Mouse (Mus musculus): ENCODE measurements around the gene Hsp90ab1. TPM values are rescaled to one million over a fixed set of nuclear protein-coding genes. Genes with fewer than 3 reads are reported as not detected.

Hsp90ab1 gene
- total and polyA plus RNA-seq, 2 experiments from 2014 or later: 1,063 to 1,371 TPM

DNA sequence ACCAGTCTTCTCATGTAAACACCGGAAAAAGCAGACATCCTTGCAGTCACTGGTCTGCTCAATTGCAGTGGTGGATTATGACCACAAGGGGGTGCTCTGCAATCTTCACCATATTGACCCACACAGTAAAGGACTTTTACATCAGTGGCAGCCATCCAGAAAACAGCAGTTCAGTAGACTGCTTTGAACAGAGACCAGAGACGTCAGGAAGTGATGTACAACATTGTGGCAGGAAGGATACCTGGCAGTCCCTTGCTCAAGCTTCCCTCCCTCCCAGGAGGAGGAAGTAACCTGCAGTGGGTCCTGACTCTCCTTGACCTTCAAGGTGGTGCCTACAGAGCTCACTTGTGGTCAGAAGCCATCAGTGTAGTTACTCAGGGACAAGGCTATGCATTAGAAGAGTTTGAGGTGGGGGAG, 8.5 kb upstream of the Hsp90ab1 start:
- 0 out of 2 replicates have a peak overlapping the region, but pooled peaks have one; percentile 38 for H3K27ac ChIP-seq (ENCODE audit: low read depth, low read length)
- H3K27me3 ChIP-seq (ENCODE audit: insufficient read depth, low read length): no peaks in the 10 kb centered on the region
- WGBS: 8% methylated on average over 2 of the region's 2 CpGs
- no peaks in the 10 kb centered on the region for H3K9me3 ChIP-seq (ENCODE audit: low read length)
- no peak overlapping the region for H3K4me2 ChIP-seq (ENCODE audit: low read depth, low read length, poor library complexity, severe bottlenecking)
- no peak overlapping the region for H3K9ac ChIP-seq (replicated peaks; ENCODE audit: low read length, poor library complexity, severe bottlenecking)
- no peaks in the 10 kb centered on the region for H3K36me3 ChIP-seq (ENCODE audit: insufficient read depth, low read length)
- H3K4me1 ChIP-seq (ENCODE audit: insufficient read depth, low read length): no peaks in the 10 kb centered on the region
- ATAC-seq (ENCODE audit: low FRiP score): no peak
- peak; percentile 90 for DNase-seq (ENCODE audit: low spot score)
- peak; percentile 93 for TF ChIP-seq CTCF (IDR thresholded peaks at IDR 0.05)
- no peak overlapping the region for H3K4me3 ChIP-seq (ENCODE audit: low read depth, low read length)

DNA sequence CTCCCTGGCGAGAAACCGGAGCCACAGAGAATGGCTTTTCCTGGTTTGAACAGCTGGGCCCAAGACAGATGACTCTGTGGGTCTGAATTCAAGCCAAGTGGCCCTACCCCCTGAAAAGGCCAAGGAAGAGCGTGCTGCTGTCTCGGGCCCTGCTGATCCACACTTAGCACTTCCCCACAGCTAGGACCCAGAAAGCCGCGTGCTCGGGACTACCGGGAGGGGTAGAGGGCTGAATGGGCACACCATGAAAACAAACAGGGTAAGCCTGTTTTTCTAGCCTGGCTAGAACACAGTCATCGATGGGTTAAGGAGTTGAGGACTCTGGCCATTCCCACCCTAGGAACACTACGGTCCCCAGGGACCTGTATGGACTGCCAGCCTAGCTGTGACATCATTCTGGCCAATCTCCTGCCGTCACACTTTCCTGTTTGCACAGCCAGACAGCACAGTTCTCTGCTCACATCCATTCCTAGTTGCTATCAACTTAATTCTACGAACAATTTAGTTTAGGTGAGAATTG, 7.9 kb upstream of the Hsp90ab1 start:
- ATAC-seq (ENCODE audit: low FRiP score) (no peak), DNase-seq (ENCODE audit: low spot score) (no peak)
- H3K9ac ChIP-seq (replicated peaks; ENCODE audit: low read length, poor library complexity, severe bottlenecking): no peak overlapping the region
- peak overlapping the region; percentile 38; the same call in 1 of the 2 replicates for H3K27ac ChIP-seq (ENCODE audit: low read depth, low read length)
- no peaks in the 10 kb centered on the region for H3K4me1 ChIP-seq (ENCODE audit: insufficient read depth, low read length)
- H3K27me3 ChIP-seq (ENCODE audit: insufficient read depth, low read length): no peaks in the 10 kb centered on the region
- no peak overlapping the region for H3K4me3 ChIP-seq (ENCODE audit: low read depth, low read length)
- TF ChIP-seq CTCF (IDR thresholded peaks at IDR 0.05): no peak
- H3K4me2 ChIP-seq (ENCODE audit: low read depth, low read length, poor library complexity, severe bottlenecking): no peak overlapping the region
- no peaks in the 10 kb centered on the region for H3K9me3 ChIP-seq (ENCODE audit: low read length)
- H3K36me3 ChIP-seq (ENCODE audit: insufficient read depth, low read length): no peaks in the 10 kb centered on the region
- WGBS: 48% methylated on average over 12 of the region's 12 CpGs

DNA sequence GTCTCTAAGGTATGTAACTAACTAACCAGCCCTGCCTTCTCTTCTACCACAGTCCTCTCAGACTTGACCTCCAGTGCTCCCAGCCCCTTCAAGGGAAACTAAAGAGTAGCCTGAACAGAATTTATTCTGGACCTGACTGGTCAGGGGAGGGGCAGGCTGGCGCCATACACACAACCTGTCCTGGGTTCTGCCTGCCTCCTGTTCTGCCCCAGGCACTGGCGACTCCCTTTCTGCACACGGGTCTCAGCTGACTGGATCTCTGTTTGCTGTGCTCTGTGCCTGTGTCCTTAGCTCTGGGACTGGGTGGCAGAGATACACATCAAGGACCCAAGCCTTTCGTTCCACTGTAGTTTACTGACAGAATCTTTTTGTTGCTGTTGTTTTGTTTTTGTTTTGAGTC, 6.5 kb upstream of the Hsp90ab1 start:
- no peak for TF ChIP-seq CTCF (IDR thresholded peaks at IDR 0.05)
- Histone ChIP-seq H3K4me3 (ENCODE audit: low read depth, low read length) (no peak overlapping the region), H3K9me3 (ENCODE audit: low read length) (no peaks in the 10 kb centered on the region), H3K9ac (replicated peaks; ENCODE audit: low read length, poor library complexity, severe bottlenecking) (no peak overlapping the region), H3K4me2 (ENCODE audit: low read depth, low read length, poor library complexity, severe bottlenecking) (no peak overlapping the region), H3K27me3 (ENCODE audit: insufficient read depth, low read length) (no peaks in the 10 kb centered on the region), H3K4me1 (ENCODE audit: insufficient read depth, low read length) (peaks cover 7% of the 10 kb centered on the region), H3K27ac (ENCODE audit: low read depth, low read length) (no peak overlapping the region), H3K36me3 (ENCODE audit: insufficient read depth, low read length) (no peaks in the 10 kb centered on the region)
- no peak for ATAC-seq (ENCODE audit: low FRiP score)
- DNase-seq (ENCODE audit: low spot score): no peak
- WGBS: 93% methylated on average over 4 of the region's 4 CpGs

DNA sequence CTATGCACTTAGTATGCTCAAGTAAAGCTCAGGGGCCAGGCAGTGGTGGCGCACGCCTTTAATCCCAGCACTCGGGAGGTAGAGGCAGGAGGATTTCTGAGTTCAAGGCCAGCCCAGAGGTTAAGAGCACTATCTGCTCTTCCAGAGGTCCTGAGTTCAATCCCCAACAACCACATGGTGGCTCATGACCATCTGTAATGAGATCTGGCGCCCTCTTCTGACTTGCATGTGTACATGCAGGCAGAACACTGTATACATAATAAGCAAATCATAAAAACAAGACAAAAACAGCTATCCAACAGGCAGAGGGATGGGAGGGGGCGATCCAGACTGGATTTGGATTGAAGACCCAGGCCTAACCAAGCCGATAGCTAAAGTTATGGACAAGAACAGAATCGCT, 5.8 kb upstream of the Hsp90ab1 start:
- no peak for DNase-seq (ENCODE audit: low spot score)
- Histone ChIP-seq H3K9me3 (ENCODE audit: low read length) (no peaks in the 10 kb centered on the region), H3K27me3 (ENCODE audit: insufficient read depth, low read length) (no peaks in the 10 kb centered on the region), H3K4me1 (ENCODE audit: insufficient read depth, low read length) (peaks cover 7% of the 10 kb centered on the region), H3K36me3 (ENCODE audit: insufficient read depth, low read length) (no peaks in the 10 kb centered on the region), H3K9ac (replicated peaks; ENCODE audit: low read length, poor library complexity, severe bottlenecking) (no peak overlapping the region), H3K4me2 (ENCODE audit: low read depth, low read length, poor library complexity, severe bottlenecking) (no peak overlapping the region), H3K27ac (ENCODE audit: low read depth, low read length) (no peak overlapping the region), H3K4me3 (ENCODE audit: low read depth, low read length) (no peak overlapping the region)
- peak; percentile 68 for TF ChIP-seq CTCF (IDR thresholded peaks at IDR 0.05)
- no peak for ATAC-seq (ENCODE audit: low FRiP score)
- WGBS: 75% methylated on average over 7 of the region's 7 CpGs

DNA sequence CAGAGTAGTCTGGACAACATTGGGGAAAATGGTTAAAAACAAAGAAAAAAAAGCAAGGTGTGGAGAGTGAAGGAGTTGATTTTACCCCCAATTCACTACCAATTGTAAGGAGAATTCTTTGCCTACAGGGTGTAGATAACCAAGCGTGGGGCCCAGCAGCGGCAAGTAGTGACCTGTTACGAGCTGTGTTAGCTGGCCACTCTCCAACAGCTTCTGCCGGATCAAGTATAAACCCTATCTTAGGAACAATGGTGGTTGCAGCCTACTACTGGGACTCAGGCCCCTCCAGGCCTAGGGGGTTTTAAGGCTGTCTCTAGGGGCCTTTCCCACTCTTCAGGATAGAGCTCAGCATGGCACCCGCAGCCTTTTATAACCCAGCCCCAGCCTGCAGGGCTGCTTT, 5.2 kb upstream of the Hsp90ab1 start:
- peaks cover 7% of the 10 kb centered on the region for H3K4me1 ChIP-seq (ENCODE audit: insufficient read depth, low read length)
- ATAC-seq (ENCODE audit: low FRiP score) (no peak), DNase-seq (ENCODE audit: low spot score) (no peak)
- WGBS: 55% methylated on average over 5 of the region's 5 CpGs
- no peak overlapping the region for H3K4me3 ChIP-seq (ENCODE audit: low read depth, low read length)
- TF ChIP-seq CTCF (IDR thresholded peaks at IDR 0.05): no peak
- no peaks in the 10 kb centered on the region for H3K9me3 ChIP-seq (ENCODE audit: low read length)
- H3K36me3 ChIP-seq (ENCODE audit: insufficient read depth, low read length): no peaks in the 10 kb centered on the region
- no peak overlapping the region for H3K27ac ChIP-seq (ENCODE audit: low read depth, low read length)
- H3K9ac ChIP-seq (replicated peaks; ENCODE audit: low read length, poor library complexity, severe bottlenecking): no peak overlapping the region
- H3K4me2 ChIP-seq (ENCODE audit: low read depth, low read length, poor library complexity, severe bottlenecking): no peak overlapping the region
- H3K27me3 ChIP-seq (ENCODE audit: insufficient read depth, low read length): no peaks in the 10 kb centered on the region

DNA sequence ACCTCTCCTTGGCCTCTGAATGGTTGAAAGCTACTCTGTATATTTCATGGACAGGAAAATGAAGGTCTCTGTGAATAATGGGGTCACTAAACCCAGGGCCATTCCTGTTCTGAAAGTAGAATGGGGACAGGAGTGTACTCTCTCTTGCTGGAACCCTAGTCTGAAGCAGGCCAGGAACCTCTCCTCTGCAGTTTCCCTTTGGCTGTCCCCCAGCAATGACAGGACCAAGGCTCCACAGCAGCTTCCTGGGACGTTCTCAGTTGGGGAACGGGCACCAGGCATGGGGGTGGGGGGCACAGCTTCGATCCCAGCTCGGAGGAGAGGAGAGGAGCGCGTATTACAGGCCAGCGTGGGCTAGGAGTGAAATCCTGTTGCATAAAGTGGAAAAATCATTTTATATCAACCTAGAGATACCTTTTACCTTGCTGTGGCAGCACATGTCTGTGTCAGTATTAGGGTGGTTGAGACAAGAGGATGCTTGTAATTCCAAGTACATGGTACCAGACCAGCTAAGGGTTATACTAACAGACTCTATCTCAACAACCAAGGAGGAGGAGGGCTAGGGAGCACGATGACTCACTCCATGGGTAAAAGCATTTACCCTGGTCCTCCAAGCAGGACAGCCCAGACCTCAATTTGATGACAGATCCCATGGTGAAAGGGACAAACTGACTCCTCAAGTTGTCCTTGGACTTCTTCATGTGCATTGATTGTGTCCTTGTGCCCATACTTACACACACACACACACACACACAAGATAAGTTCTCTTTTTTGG, 2.2 kb upstream of the Hsp90ab1 start:
- H3K9me3 ChIP-seq (ENCODE audit: low read length): no peaks in the 10 kb centered on the region
- H3K27me3 ChIP-seq (ENCODE audit: insufficient read depth, low read length): no peaks in the 10 kb centered on the region
- H3K27ac ChIP-seq (ENCODE audit: low read depth, low read length): peak overlapping the region; percentile 97
- ATAC-seq (ENCODE audit: low FRiP score): no peak
- no peak for TF ChIP-seq CTCF (IDR thresholded peaks at IDR 0.05)
- no peak overlapping the region for H3K4me3 ChIP-seq (ENCODE audit: low read depth, low read length)
- no peak for DNase-seq (ENCODE audit: low spot score)
- peaks cover 11% of the 10 kb centered on the region for H3K36me3 ChIP-seq (ENCODE audit: insufficient read depth, low read length)
- peak overlapping the region; percentile 72 for H3K4me2 ChIP-seq (ENCODE audit: low read depth, low read length, poor library complexity, severe bottlenecking)
- H3K4me1 ChIP-seq (ENCODE audit: insufficient read depth, low read length): peaks cover 7% of the 10 kb centered on the region
- H3K9ac ChIP-seq (replicated peaks; ENCODE audit: low read length, poor library complexity, severe bottlenecking): peak overlapping the region; percentile 13; the same call in 1 of the 2 replicates
- 89% methylated on average over 8 of the region's 8 CpGs for WGBS

Measured in midbrain, postnatal 0 days (tissue).